Mouse (Mus musculus): Measurements from ENCODE around the gene Heatr9. TPM values are rescaled to one million over a fixed set of nuclear protein-coding genes. Genes with fewer than 3 reads are reported as not detected.

Gene Heatr9
- total RNA-seq (2014; fragmentation: Nextera tagmentation), result not detected in 2 replicates
- not detected in 2 replicates for total RNA-seq (2017)
- polyA plus RNA-seq (2012), result not detected in 2 replicates

DNA sequence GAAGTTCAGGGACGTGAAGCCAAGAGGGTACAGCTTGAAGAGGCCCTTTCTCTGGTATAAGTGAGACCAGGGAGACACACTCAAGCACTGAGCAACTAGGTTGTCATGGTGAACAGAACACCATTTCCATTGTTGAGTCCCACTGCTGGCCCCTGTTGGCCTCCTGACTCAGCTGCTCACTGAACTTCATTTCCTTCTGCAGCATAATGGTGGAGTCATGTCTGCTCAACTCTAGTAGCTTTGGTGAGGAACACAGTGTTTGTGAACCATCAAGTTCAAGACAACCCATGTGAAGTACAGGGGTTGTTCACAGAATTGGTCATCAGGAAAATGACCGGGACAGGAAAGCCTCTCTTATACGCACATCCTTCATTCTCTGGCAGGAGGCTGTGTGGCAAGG lies at the start of gene Heatr9:
Heatr9 (minus strand) TSS at position 101 of the 400 bp plus-strand sequence.
- H3K4me3 ChIP-seq (ENCODE audit: low read depth, low read length), result no peak within 1 kb of the TSS
- DNase-seq (ENCODE audit: low spot score) (no peak), ATAC-seq (ENCODE audit: extremely low read depth, insufficient number of reproducible peaks, low FRiP score, poor library complexity, severe bottlenecking) (no peak)
- no peaks in the 10 kb centered on the region for H3K36me3 ChIP-seq (replicated peaks)
- H3K9me3 ChIP-seq (replicated peaks), result no peaks in the 10 kb centered on the region
- peaks cover 18% of the 10 kb centered on the region for H3K27me3 ChIP-seq (ENCODE audit: insufficient read depth, low read length)
- no peaks in the 10 kb centered on the region for H3K4me1 ChIP-seq (ENCODE audit: insufficient read depth, low read depth, low read length)
- TF ChIP-seq CTCF (IDR thresholded peaks at IDR 0.05; ENCODE audit: low read depth, low read length) (no peak), TAL1 (conservative IDR thresholded peaks at IDR 0.05; ENCODE audit: low read depth, low read length) (no peak), GATA2 (IDR thresholded peaks at IDR 0.05; ENCODE audit: borderline replicate concordance, low read depth, low read length) (no peak), POLR2AphosphoS5 (IDR thresholded peaks at IDR 0.05; ENCODE audit: insufficient replicate concordance, low read depth, low read length) (no peak), GATA1 (IDR thresholded peaks at IDR 0.05; ENCODE audit: borderline replicate concordance, low read length) (no peak)

DNA sequence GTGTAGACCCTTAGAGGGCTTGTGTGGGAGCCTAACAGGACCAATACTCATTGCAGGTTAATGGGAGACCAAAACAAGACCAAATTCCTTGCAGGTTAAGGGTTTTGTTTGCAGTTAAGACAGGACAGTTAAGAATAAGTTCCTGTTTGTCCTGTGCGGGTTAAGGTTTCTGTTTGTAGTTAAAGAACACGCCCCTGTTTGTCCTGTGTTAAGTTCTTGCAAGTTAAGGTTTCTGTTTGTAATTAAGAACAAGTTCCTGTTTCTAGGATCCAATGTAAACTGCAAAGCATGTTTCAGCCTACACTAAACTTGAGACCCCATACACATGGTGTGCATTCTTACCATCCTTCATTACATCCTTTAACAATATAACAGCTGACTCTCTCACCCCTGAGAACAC lies 48.2 kb upstream of the Heatr9 start:
- no peak for ATAC-seq (ENCODE audit: extremely low read depth, insufficient number of reproducible peaks, low FRiP score, poor library complexity, severe bottlenecking)
- Histone ChIP-seq H3K9me3 (replicated peaks) (no peaks in the 10 kb centered on the region), H3K36me3 (replicated peaks) (no peaks in the 10 kb centered on the region), H3K4me1 (ENCODE audit: insufficient read depth, low read depth, low read length) (peaks cover 26% of the 10 kb centered on the region), H3K27me3 (ENCODE audit: insufficient read depth, low read length) (peaks cover 8% of the 10 kb centered on the region), H3K4me3 (ENCODE audit: low read depth, low read length) (no peak overlapping the region)
- DNase-seq (ENCODE audit: low spot score), result no peak
- TF ChIP-seq GATA2 (IDR thresholded peaks at IDR 0.05; ENCODE audit: borderline replicate concordance, low read depth, low read length) (no peak), POLR2AphosphoS5 (IDR thresholded peaks at IDR 0.05; ENCODE audit: insufficient replicate concordance, low read depth, low read length) (no peak), TAL1 (conservative IDR thresholded peaks at IDR 0.05; ENCODE audit: low read depth, low read length) (no peak), CTCF (IDR thresholded peaks at IDR 0.05; ENCODE audit: low read depth, low read length) (no peak), GATA1 (IDR thresholded peaks at IDR 0.05; ENCODE audit: borderline replicate concordance, low read length) (no peak)

DNA sequence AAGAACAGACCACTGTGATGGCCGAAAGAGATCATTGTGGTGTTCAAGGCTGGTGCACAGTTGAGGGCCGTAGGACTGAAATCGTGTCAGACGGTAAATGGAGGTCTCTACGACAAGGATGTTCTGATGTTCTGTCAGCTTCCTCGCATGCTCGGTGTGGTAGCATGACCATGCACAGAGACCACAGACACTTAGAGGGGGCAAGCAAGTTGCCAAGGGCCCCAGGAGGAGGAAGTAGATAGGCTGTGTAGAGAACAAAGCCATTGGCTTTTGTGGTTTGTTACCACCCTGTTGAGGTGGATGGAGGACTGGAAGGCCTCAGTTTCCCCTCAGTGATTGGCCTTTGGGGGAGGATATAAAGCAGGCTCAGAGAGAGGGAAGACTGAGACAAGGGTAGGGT lies 47.3 kb upstream of the Heatr9 start:
- H3K4me1 ChIP-seq (ENCODE audit: insufficient read depth, low read depth, low read length), result peaks cover 26% of the 10 kb centered on the region
- ATAC-seq (ENCODE audit: extremely low read depth, insufficient number of reproducible peaks, low FRiP score, poor library complexity, severe bottlenecking) (no peak), DNase-seq (ENCODE audit: low spot score) (no peak)
- no peak overlapping the region for H3K4me3 ChIP-seq (ENCODE audit: low read depth, low read length)
- no peak for TF ChIP-seq POLR2AphosphoS5 (IDR thresholded peaks at IDR 0.05; ENCODE audit: insufficient replicate concordance, low read depth, low read length)
- no peak for TF ChIP-seq TAL1 (conservative IDR thresholded peaks at IDR 0.05; ENCODE audit: low read depth, low read length)
- no peak for TF ChIP-seq CTCF (IDR thresholded peaks at IDR 0.05; ENCODE audit: low read depth, low read length)
- TF ChIP-seq GATA2 (IDR thresholded peaks at IDR 0.05; ENCODE audit: borderline replicate concordance, low read depth, low read length), result no peak
- no peak for TF ChIP-seq GATA1 (IDR thresholded peaks at IDR 0.05; ENCODE audit: borderline replicate concordance, low read length)
- no peaks in the 10 kb centered on the region for H3K36me3 ChIP-seq (replicated peaks)
- H3K27me3 ChIP-seq (ENCODE audit: insufficient read depth, low read length), result peaks cover 8% of the 10 kb centered on the region
- no peaks in the 10 kb centered on the region for H3K9me3 ChIP-seq (replicated peaks)

DNA sequence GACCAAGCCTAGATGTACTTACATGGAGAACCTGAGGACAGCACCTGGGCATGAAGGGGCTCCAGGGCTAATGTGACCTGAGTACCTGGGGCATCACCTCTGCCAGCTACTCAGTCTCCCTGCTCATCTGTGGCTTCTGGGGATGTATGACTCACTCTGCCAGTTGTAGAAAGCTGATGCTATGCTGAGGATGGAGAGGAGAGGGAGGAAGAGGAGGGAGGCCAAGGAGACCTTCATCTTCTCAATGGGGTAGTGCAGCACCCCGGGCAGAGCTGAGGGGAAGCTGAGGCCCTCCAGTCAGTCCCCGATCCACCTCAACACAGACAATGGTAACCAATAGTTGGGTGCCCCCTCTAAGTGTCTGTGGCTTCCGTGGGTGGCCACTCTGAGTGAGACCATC lies 46.8 kb upstream of the Heatr9 start:
- H3K27me3 ChIP-seq (ENCODE audit: insufficient read depth, low read length), result peaks cover 8% of the 10 kb centered on the region
- ATAC-seq (ENCODE audit: extremely low read depth, insufficient number of reproducible peaks, low FRiP score, poor library complexity, severe bottlenecking) (no peak), DNase-seq (ENCODE audit: low spot score) (no peak)
- no peaks in the 10 kb centered on the region for H3K36me3 ChIP-seq (replicated peaks)
- H3K4me3 ChIP-seq (ENCODE audit: low read depth, low read length), result no peak overlapping the region
- H3K4me1 ChIP-seq (ENCODE audit: insufficient read depth, low read depth, low read length), result peaks cover 26% of the 10 kb centered on the region
- H3K9me3 ChIP-seq (replicated peaks), result no peaks in the 10 kb centered on the region
- no peak for TF ChIP-seq POLR2AphosphoS5 (IDR thresholded peaks at IDR 0.05; ENCODE audit: insufficient replicate concordance, low read depth, low read length)
- TF ChIP-seq GATA1 (IDR thresholded peaks at IDR 0.05; ENCODE audit: borderline replicate concordance, low read length), result no peak
- TF ChIP-seq GATA2 (IDR thresholded peaks at IDR 0.05; ENCODE audit: borderline replicate concordance, low read depth, low read length), result no peak

DNA sequence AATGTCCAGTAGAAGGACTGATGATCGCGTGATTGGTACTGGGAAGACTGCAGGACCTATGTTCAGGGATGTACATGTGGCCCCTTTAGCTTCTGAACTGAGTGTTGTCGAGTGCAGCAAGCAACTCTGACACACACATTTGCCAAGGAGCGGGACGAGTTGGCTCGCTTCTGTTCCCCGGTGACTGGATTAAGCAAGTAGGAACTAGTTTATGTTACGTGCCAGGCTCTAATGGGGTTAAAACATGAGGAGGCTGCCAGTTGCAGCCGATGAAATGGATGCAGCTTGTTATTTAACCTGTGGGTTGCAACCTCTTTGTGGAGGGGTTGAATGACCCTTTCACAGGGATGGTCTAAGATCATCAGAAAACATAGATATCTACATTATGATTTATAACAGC lies 46.1 kb upstream of the Heatr9 start:
- H3K9me3 ChIP-seq (replicated peaks), result no peaks in the 10 kb centered on the region
- H3K4me3 ChIP-seq (ENCODE audit: low read depth, low read length), result no peak overlapping the region
- H3K36me3 ChIP-seq (replicated peaks), result no peaks in the 10 kb centered on the region
- DNase-seq (ENCODE audit: low spot score), result no peak
- ATAC-seq (ENCODE audit: extremely low read depth, insufficient number of reproducible peaks, low FRiP score, poor library complexity, severe bottlenecking), result no peak
- peaks cover 8% of the 10 kb centered on the region for H3K27me3 ChIP-seq (ENCODE audit: insufficient read depth, low read length)
- TF ChIP-seq CTCF (IDR thresholded peaks at IDR 0.05; ENCODE audit: low read depth, low read length), result no peak
- TF ChIP-seq POLR2AphosphoS5 (IDR thresholded peaks at IDR 0.05; ENCODE audit: insufficient replicate concordance, low read depth, low read length), result no peak
- TF ChIP-seq TAL1 (conservative IDR thresholded peaks at IDR 0.05; ENCODE audit: low read depth, low read length), result no peak
- no peak for TF ChIP-seq GATA2 (IDR thresholded peaks at IDR 0.05; ENCODE audit: borderline replicate concordance, low read depth, low read length)
- TF ChIP-seq GATA1 (IDR thresholded peaks at IDR 0.05; ENCODE audit: borderline replicate concordance, low read length), result no peak
- peaks cover 26% of the 10 kb centered on the region for H3K4me1 ChIP-seq (ENCODE audit: insufficient read depth, low read depth, low read length)

DNA sequence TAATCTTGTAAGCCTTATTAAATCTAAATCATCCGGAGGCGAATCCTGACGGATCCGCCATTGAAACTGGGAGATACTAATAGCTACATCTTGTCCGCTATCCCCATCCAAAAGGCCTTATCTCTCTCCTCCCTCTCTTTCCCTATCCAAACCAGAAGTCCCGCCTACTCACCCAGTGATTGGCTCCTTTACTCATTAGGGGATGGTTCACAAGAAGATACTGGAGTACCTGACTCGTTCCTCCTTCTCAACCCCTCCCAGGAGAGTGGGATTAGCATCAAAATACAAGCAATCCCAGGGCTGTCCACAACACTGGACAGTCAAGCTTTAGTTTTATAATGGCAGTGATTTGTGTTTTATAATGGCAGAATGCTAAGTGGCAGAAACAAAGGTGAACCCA lies 45.3 kb upstream of the Heatr9 start:
- no peak for DNase-seq (ENCODE audit: low spot score)
- Histone ChIP-seq H3K36me3 (replicated peaks) (no peaks in the 10 kb centered on the region), H3K4me3 (ENCODE audit: low read depth, low read length) (no peak overlapping the region), H3K27me3 (ENCODE audit: insufficient read depth, low read length) (peaks cover 6% of the 10 kb centered on the region; the same call in 1 of the 2 replicates), H3K4me1 (ENCODE audit: insufficient read depth, low read depth, low read length) (peaks cover 20% of the 10 kb centered on the region), H3K9me3 (replicated peaks) (no peaks in the 10 kb centered on the region)
- TF ChIP-seq CTCF (IDR thresholded peaks at IDR 0.05; ENCODE audit: low read depth, low read length) (no peak), TAL1 (conservative IDR thresholded peaks at IDR 0.05; ENCODE audit: low read depth, low read length) (no peak), GATA2 (IDR thresholded peaks at IDR 0.05; ENCODE audit: borderline replicate concordance, low read depth, low read length) (no peak), GATA1 (IDR thresholded peaks at IDR 0.05; ENCODE audit: borderline replicate concordance, low read length) (no peak), POLR2AphosphoS5 (IDR thresholded peaks at IDR 0.05; ENCODE audit: insufficient replicate concordance, low read depth, low read length) (no peak)
- ATAC-seq (ENCODE audit: extremely low read depth, insufficient number of reproducible peaks, low FRiP score, poor library complexity, severe bottlenecking), result no peak

Measured in G1E (cell line).